In the genomic region with DNA sequence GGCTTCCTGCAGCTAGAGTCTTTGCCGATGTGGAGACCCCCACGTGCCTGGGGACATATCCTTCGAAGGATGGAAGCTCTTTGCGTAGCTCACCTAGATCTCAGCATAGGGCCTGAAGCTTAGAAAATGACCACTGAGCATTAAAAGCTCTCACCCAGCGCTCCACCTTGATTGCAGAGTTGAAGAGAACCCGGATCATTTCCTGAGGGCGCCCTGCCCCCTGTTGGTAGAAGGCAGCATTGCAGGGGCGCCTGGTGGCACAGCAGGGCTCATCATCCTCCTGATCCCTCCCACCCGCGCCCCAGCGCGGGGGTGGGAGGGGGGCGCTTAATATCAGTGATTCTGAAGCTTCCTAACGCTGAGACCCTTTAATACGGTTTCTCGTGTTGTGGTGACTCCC, we compare ENCODE assay signal across 10 mouse cellular contexts. TPM values are rescaled to one million over a fixed set of nuclear protein-coding genes. Genes with fewer than 3 reads are reported as not detected.
DNase-seq lines count a peak whose midpoint lies in the region; ATAC-seq lines count a peak whose summit lies in the region.
"Had no signal": no experiment of that assay in that cellular context is flagged by ENCODE, and none has a peak within 500 bp of the region (broad histone marks: within the 10 kb centered on the region; RNA-seq: fewer than 3 reads in every experiment).

No protein-coding gene starts in this region.

- peak; percentile 80 for DNase-seq in heart, adult 11 months
- no peak for DNase-seq in heart, adult 9 months (ENCODE audit: low spot score in 2 of 2)
- peak; percentile 61 for DNase-seq in A20 (ENCODE audit: low read depth, low spot score)
- peak; percentile 76 for DNase-seq in adrenal gland, postnatal 10 days
- DNase-seq in embryo, embryonic 9.5 days (ENCODE audit: extremely low spot score) = peak; percentile 75
- peak; percentile 48 to 75 for DNase-seq in layer of hippocampus, postnatal 25 days (ENCODE audit: extremely low spot score in 1 of 2, low spot score in 1 of 2)
- DNase-seq in midbrain, embryonic 14.5 days = peak; percentile 80
- peak; percentile 10 to 17 for DNase-seq in thymus, adult 18-20 months

- H3K4me3 ChIP-seq in midbrain, embryonic 14.5 days (replicated peaks; ENCODE audit: low read depth, low read length) = no peak overlapping the region
- H3K4me3 ChIP-seq: embryonic facial prominence, embryonic 13.5 days; lung, embryonic 15.5 days had no signal

- no peak overlapping the region for H3K27ac ChIP-seq in midbrain, embryonic 14.5 days (replicated peaks; ENCODE audit: low read depth, low read length)
- H3K27ac ChIP-seq: embryonic facial prominence, embryonic 13.5 days; lung, embryonic 15.5 days had no signal

- H3K36me3 ChIP-seq in midbrain, embryonic 14.5 days (ENCODE audit: control insufficient read depth, insufficient read depth, low read length) = no peaks in the 10 kb centered on the region
- H3K36me3 ChIP-seq: embryonic facial prominence, embryonic 13.5 days; lung, embryonic 15.5 days had no signal

- H3K27me3 ChIP-seq in midbrain, embryonic 14.5 days (ENCODE audit: control insufficient read depth, insufficient read depth, low read length) = no peaks in the 10 kb centered on the region
- H3K27me3 ChIP-seq: embryonic facial prominence, embryonic 13.5 days; lung, embryonic 15.5 days had no signal

- H3K9me3 ChIP-seq in midbrain, embryonic 14.5 days (ENCODE audit: control insufficient read depth, low read length) = no peaks in the 10 kb centered on the region
- H3K9me3 ChIP-seq: embryonic facial prominence, embryonic 13.5 days; lung, embryonic 15.5 days had no signal

- H3K9ac ChIP-seq in midbrain, embryonic 14.5 days (replicated peaks; ENCODE audit: low read length) = no peak overlapping the region
- H3K9ac ChIP-seq: embryonic facial prominence, embryonic 13.5 days; lung, embryonic 15.5 days had no signal

- 0 out of 2 replicates have a peak, but pooled peaks cover 4% of the 10 kb centered on the region for H3K4me1 ChIP-seq in midbrain, embryonic 14.5 days (ENCODE audit: control insufficient read depth, insufficient read depth, low read length)

- no peak for ATAC-seq in midbrain, embryonic 14.5 days (ENCODE audit: low FRiP score, low TSS enrichment)

- H3K4me2 ChIP-seq in midbrain, embryonic 14.5 days (ENCODE audit: low read length) = no peak overlapping the region
- H3K4me2 ChIP-seq: embryonic facial prominence, embryonic 13.5 days; lung, embryonic 15.5 days had no signal

- WGBS in midbrain, embryonic 14.5 days = 14% methylated on average over 16 of the region's 16 CpGs

RNA-seq across cellular contexts. Expression of a gene that starts 16.8 kb away (rescaled TPM):
- 10 to 100 TPM; 51.4 to 81.8 TPM for total RNA-seq in adrenal gland, postnatal 10 days (2021)
- total RNA-seq in layer of hippocampus, postnatal 25 days (2021) = 10 to 100 TPM in 1 of 2 experiments, 1 to 10 TPM in 1; 9.3 to 15.6 TPM
- 39.8 and 52.0 TPM in 2 replicates for polyA plus RNA-seq in midbrain, embryonic 14.5 days (2014; fragmentation: Nextera tagmentation; extraction: Ambion mirVana)

Comparison
In these comparisons a context has a peak if more than half of its experiments do, and no peak if none do; other contexts are left out.
1. DNase-seq: peak in heart, adult 11 months (single experiment), A20 (single experiment), adrenal gland, postnatal 10 days (single experiment), embryo, embryonic 9.5 days (single experiment), layer of hippocampus, postnatal 25 days (2 of 2), midbrain, embryonic 14.5 days (single experiment) and thymus, adult 18-20 months (2 of 2); none in heart, adult 9 months (0 of 2).